Mouse (Mus musculus): ENCODE measurements around the gene Lmln.

- TF ChIP-seq GATA1 (IDR thresholded peaks at IDR 0.05; ENCODE audit: borderline replicate concordance, low read length) (no peak), FLI1 (IDR thresholded peaks at IDR 0.05; ENCODE audit: low read length) (no peak)
Measured at GRCm38 (mm10) chr16:33169471-33170034, 107.2 kb downstream of the Lmln start.
